Mouse (Mus musculus): ENCODE data around the gene Ryr1.
"Not testable (repeated sequence)": the region's sequence is repeated elsewhere in the genome, so short reads cannot be mapped to it uniquely, and the experiment has no call there.

Ryr1 gene

DNA sequence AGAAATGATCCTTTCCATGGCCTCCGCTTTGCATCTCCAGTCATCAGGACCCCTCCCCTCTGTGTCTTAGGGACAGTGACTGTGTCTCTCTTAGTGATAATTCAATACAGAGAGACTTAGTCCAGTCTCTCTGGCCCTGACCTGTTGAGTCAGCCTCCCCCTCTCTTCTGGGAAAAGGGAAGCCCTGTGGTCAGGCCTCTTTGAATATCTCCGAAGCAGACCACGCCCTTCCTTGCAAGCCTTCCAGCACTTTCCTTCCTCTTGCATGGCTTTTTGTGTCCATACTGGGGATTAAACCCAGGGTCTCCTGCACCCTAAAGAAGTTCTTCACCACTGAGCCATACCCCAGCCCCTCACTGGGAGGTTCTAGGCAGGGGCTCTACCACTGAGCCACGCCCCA, 19.0 kb upstream of the Ryr1 start:
- peak; percentile 61 for DNase-seq

DNA sequence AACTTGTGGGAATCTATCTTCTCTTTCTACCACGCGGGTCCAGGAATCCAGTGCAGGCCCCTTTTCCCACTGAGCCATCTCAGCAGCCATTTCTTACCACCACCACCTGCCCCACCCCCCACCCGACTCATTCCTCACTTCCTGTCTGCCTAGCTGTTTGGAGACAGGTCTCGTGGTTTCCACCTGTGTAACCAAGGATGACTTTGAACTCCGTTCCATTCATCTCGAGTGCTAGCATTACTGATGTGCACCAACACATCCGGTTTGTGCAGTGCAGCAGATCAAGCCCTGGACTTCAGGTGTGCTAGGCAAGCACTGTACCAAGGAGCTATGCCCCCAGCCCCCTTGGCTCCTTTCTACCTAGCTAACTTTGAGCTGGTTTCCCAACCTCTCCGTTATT, 16.4 kb upstream of the Ryr1 start:
- DNase-seq: no peak

DNA sequence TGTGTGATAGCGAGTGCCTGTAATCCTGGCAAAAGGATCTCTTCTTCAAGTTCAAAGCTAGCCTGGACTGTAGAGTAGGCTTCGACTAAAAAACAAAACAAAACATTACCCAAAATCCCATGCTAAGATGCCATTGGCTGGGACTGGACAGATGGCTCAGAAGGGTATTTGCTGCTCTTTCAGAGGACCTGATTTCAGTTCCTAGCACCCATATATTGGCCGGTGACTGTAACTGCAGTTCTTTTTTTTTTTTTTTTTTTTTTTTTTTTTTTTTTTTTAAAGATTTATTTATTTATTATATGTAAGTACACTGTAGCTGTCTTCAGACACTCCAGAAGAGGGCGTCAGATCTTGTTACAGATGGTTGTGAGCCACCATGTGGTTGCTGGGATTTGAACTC, 14.3 kb upstream of the Ryr1 start:
- not testable (repeated sequence) for DNase-seq

DNA sequence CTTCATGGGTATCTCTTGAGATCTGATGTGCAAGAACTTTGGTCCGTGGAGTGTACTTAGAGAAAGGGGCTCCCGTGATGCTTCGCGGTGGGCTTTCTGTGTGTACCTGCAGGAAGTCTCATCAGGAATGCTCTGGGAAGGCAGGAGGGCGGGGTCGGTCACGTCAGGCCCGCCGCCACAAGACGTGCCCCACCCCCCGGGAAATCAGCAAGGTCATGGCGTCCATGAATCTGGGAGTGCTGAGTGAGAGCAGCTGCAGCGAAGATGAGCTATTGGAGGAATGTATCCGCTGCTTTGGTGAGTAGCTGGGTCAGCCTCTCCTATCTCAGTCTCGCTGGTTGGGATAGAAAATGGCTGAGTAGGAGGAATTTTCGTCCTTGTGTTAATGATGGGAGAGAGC, 12.4 kb upstream of the Ryr1 start:
- no peak for DNase-seq

DNA sequence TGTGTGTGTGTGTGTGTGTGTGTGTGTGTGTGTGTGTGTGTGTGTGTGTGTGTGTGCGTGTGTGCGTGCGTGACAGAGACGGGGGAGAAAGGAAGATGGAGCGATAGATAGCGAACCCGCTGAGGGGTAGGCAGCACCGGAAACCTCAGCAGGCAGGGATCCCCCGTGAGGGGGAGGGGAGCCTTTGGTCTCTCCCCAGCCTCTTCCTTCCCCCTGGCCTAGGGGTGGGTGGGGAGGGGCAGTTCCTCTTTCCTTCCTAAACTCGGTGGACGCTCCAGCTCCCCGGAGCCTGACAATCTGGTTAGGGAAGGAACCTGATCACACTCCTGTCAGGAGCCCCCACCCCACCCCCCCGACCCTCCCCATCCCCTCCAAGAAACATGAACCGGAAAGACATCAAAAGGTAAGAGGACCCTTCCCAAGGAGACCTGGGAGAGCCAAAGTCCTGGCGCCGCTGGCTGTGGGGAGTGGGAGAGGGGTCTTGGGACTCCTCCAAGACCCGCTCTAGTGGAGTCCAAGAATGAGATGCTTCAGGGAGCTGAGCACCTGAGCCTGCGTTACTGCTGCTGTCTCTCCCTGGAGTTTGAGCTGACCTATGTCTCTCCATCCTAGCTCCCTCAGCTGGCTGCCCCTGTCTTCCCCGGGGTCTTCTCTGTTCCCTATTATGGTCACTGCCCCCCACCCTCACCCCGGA, 9.9 kb upstream of the Ryr1 start, which contains the start of gene Rasgrp4:
Rasgrp4 (plus strand) TSS at position 159 of the 694 bp plus-strand sequence.
- peak; percentile 49 for DNase-seq

DNA sequence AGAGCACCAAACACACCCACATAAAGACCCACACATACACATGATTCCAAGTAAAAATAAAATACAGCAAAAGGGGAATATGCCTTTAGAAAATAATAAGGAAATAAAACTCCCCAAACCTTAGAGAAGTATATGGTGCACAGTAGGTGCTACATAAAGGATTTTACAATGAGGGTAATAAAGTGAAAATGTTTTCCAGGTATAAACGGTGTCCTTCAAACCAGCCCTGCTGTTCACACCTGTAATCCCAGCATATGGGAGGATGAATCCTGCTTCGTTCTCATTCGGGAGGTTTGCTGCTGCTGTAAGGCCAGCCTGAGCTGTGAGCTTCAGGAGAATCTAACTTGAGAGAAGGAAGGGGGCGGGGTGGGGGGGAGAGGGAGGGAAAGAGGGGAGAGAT, 9.3 kb upstream of the Ryr1 start:
- DNase-seq: no peak

DNA sequence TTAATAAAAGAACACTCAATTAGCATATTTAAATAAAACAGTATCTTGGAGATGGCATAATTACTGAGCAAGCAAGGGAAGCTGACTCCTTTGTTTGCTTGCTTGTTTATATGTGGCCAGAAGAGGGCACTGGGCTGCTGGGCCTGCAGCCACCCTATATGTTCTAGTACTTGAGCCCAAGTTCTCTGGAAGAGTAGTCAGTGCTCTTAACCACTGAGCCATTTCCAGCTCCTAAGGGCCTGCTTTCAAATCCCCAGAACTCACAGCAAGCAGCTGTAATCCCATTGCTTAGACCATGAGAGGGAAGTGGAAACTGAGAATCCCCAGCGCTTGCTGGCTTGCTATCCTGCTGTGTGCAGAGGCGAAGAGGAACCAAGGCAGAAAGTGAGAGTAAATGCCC, 3.7 kb upstream of the Ryr1 start:
- peak; percentile 26 for DNase-seq

DNA sequence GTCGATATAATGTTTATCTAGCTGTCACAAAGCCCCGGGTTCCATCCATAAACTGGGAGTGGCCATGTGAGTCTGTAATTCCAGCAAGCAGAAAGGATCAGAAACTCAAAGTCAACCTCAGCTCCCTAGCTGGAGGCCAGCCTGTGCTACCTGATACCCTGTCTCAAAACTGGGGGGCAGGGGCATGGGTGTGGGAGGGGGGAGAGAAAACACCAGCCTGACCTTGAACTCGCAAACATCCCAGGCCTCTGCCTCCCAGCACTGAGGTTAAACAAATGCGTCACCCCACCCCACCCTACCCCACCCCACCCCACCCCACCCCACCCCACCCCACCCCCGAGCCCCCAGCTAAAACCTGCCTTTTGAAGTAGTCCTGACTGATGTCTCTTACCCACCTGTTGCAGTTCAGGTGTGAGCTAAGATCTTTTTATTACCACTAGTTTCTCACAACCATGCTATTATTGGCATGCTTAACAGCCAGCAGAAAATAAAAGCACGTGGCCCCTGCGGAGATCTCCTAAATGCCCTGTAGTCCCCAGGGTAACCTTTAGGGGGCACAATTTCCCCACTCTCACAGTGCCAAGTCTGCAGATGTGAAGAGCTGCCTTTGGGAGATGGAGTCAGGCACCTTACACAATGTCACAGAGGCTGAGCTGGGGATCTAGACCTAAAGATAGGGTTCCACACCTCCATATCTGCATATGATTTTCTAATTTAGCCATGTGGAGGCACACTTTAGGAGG, 1.4 kb upstream of the Ryr1 start:
- DNase-seq: peak; percentile 88

DNA sequence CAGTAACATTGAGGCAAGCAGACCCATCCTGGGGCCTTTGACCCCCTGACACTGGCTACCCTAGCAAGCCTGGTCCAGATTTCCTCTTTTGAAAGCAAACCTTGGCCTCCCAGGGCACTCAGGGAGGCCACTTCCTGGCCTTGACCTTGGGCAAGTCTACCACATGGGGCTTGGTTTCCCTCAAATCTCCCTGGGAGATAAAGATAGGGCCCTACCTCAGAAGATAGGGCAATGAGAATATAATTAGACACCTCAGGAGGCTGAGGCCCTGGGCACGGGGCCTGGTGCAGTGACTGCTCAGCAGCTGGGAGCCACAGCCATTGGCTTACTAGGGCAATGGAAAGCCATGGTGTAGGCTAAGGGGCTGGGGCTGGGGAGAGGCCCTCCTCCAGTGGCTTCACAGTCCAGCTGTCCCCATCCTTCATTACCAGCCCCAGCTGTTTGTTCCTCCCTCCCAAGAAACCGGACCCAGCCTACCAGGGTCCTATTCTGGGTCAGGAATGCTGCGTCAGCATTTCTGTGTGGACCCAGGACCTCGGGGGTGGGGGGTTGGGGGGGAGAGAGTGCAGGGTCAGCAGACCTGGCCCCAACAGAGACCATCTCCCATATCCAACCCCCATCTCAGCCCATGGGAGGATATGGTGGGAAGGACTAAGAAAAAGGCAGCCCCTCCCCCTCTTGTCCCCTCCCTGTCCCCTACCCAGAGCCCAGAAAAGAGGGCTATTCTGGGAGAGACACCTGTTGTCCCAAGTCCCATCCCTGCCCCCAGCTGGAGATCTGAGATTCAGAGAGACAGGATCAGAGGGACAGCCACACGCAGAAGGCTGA, 1.2 kb downstream of the Ryr1 start:
- DNase-seq: no peak

DNA sequence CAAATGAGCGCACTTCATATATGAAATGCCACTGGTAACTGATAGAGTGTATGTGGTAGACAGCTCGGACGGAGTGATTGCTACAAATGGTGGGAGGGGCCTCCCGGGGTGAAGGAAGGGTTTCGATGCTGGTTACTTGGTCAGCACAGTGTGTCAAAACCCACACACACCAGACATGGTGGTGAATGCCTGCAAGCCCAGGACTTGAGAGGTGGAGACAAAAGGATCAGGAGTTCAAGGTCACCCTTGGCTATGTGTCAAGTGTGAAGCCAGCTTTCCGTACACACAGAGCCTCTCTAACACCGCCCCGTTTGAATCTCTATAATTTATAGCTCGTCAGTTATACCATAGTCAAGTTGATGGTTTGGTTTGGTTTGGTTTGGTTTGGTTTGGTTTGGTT, 2.2 kb downstream of the Ryr1 start:
- DNase-seq: no peak

DNA sequence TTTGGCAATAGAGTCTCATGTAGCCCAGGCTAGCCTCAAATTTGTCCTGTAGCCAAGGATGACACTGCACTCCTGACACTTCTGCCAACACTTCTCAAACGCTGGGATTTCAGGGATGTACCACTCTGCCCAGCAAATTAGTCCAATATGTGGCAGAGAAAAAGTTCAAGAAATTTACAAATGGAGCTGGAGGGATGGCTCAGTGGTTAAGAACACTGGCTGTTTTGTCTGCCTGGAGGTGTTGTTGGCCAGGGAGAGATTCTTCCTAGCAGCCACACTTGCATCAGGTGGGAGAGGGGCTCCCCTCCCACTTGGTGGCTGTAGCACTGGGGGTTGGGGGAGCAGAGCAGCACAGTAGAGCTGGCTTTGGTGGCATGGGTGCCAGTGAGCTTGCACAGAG, 5.5 kb downstream of the Ryr1 start:
- no peak for DNase-seq

DNA sequence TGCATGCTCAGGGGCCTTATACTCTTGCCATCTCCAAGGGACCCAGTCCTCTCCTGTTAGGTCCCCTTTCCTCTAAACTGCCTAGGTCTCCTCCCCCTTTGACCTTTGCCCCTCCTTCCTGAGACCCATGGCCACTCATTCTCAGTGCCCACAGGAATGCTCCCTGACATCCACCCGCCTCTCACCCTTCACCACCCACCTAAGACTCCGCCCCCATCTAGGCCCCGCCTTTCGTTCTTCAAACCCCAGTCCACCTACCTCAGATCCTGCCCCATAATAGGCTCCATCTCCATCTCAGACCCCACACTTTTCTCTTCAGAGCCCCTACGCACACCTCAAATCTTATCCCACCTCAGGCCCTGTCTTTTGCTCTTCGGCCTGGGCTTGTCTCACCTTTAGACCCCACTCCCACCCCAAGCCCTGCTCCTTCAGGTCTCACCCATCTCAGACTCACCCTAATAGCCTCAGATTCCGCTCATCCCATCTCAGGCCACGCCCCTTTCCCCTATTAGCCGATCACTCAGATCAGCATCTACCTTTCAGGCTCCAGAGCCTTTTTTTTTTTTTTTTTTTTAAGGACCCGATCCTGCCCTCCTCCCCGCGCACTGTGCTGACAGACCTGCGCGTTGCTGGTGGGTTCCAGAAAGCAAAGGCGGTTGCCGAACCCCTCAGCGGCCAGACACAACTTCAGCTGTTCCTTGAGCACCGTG, 6.7 kb downstream of the Ryr1 start:
- no peak for DNase-seq

DNA sequence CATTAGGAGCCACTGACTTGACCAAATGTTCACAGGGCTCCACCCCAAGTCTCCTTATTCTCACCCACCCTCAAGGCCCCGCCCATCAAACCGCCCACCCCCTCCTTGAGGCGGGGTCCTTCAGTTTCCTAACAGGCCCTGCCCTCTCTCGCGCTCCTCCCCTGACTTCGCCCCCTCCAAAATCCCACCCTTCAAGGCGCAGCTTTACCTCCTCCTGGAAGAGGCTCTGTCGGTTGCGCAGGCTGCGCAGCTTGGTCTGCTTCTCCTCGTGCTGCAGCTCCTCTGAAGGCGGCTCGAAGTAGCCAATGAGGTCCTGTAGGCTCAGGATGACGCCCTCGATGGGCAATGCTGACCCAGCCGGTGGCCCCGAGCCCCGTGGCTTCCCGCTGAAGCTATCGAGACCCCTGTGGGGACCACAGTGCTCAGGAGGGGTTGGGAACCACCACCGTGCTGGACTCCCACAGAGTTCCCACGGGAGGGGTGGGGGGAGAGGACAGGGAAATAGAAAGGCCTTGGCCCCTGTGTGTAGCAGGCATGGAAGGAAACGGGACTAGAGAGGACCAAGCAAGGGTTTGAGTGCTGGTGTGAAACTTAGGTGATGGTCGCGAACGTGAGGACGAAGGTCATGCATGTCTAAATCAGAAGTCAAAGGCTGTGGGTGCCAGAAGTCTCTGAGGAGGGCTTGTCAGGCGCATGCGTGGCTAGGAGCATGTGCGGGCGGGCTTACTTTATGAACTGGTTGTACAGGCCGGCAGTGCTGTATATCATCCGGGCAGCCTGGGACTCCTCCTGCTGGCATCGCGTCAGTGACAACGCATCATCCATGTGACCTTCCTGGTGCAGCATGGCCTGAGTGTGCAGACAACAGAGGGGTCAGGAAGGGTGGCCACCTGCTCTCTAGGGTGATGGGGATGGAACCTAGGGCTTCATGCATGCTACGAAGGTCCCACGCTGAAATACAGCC, 15.7 kb downstream of the Ryr1 start:
- peak; percentile 70 for DNase-seq

DNA sequence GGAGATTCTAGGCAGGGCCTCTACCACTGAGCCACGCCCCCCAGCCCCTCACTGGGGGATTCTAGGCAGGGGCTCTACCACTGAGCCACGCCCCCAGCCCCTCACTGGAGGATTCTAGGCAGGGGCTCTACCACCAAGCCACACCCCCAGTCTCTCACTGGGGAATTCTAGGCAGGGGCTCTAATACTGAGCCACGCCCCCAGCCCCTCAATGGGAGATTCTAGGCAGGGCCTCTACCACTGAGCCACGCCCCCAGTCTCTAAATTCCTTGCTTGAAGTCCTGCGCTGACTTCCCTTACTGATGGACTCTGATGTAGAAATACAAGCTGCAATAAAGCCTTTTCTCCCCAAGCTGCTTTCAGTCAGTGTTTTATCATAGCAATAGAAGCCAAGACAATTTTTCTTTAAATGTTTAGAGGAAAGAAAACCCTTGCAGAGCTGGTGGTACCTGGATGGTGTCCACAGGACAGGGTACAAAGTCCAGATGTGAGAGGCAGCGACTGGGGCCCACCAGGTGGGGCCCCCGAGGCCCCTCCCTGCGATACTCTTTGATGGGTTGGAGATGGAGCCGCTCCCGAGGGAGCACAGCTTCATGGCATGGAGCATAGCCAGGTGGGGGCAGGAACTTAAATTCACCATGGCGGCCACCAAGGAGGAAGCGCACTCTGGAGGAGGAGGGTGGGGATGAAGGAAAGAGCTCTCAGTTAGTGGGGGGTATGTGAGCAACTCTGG, 23.5 kb downstream of the Ryr1 start:
- no peak for DNase-seq

DNA sequence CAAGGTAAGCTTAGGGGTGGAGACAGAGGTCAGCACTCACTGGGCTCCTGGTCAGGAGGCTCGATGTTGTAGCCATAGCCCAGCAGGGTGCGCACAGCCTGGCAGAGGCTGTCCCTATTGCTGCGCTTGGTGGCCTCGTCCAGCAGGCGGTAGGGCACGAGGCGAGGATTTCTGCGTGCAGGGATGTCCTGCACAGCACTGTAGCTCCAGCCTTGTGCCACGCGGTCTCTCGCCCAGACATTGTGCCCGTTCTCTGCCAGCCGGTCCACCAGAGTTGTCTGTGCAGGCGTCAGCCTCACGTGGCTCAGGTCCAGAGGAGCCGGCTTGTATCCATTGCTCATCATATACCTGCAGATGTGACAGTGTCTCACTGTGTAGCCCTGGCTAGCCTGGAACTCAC, 27.8 kb downstream of the Ryr1 start:
- no peak for DNase-seq

DNA sequence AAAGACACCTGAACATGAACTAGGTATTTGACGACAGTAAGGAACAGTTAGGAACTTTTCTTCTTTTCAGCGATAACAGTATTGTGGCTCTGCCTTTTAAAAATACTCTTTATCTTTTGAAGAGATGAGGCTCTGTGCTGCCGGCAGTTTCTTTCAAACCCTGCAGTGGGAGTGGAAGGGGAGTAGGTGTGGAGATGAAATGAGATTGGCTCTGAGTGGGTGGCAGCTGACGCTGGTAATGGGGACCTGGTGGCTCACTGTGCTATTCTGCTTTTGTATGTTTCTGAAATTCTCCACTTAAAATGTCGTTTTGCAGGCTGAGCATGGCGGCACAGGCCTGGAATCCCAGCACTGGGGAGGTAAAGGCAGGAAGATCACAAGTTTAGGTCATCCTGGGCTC, 36.2 kb downstream of the Ryr1 start:
- no peak for DNase-seq

DNA sequence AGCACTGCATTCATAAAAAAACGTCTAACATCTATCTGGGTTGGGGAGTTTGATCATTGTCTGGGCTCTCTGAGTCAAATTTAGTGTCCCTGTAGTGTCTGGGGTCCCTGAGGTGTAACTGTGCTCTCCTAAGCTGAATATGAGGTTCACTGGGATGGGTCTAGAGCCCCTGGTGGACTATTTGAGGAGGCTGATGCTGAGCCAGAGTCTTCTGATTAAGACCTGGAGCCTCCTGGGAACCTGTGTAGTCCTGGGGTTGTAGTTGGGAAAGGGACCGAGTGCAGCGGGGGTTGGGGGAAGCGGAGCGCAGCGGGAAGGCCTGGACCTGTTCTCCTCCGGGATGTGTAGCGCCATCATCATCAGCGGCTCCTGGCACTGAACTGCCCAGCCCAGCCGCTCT, 38.1 kb downstream of the Ryr1 start:
- DNase-seq: no peak

DNA sequence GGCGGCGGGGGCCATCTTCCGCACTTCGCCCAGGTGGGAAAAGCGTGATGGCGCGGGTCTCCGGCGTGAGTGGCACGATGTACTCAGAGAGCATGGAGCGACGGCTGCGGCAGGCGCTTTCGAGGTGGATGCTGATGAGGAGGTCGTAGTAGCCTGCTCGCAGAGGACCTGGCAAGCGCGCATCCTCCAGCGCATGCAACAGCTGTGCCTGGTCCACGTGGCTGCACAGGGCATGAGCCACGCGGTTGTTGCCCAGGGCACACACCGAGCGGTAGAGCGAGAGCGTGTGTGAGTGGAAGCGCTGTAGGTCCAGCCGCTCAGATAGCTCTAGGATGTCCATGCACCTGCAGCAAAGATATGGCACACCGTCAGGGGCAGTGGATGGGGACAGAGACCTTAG, 39.0 kb downstream of the Ryr1 start:
- DNase-seq: no peak

DNA sequence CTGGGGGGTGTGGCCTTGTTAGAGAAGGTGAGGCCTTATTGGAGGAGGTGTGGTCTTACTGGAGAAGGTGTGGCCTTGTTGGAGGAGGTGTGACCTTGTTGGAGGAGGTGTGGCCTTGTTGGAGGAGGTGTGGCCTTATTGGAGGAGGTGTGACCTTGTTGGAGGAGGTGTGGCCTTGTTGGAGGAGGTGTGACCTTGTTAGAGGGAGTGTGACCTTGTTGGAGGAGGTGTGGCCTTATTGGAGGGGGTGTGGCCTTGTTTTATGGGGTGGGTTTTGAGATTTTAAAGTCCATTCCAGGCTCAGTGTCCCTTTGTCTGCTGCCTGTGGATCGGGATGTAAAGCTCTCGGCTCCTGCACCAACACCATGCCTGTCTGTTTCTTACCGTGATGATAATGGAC, 40.6 kb downstream of the Ryr1 start:
- DNase-seq: no peak

DNA sequence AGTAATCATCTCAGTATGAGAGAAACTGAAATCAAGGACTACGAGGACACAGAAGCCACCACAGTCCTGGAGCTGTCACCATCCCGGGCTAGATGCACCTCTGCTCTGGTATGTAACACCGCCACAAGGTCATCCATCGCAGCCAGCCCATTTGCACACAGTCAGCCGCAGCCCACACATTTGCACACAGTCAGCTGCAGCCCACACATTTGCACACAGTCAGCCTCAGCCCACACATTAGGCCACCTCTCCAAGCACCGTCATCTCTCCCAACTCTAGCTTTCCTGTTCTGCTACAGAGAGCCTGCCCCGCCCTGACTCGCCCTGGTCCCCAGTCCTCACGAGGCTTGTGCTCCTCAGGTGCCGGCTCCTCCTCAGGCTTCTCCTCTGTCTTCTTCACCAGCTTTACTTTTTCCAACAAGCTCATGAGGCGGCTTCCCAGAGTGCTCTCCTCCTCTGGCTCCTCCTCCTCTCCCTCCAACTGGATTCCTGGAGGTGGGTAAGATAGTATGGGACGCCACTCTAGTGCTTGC, 45.5 kb downstream of the Ryr1 start:
- DNase-seq: no peak

DNA sequence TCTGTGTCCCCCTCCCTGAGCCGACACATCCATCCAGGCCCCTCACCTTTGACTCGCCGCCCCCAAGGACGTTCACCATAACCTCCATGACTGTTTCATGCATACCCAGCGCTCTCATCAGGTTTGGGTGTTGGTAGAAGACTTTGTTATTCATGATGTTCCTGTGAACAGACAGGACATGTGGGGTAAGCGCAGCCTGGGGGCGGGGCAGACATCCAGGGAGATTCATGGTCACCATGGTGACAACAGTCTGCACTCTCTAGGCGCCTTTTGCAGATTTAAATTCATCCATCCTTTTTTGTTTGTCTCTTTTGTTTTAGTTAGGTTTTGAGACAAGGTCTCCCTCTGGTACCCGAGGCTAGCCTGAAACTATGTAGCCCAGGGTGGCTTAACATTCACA, 48.0 kb downstream of the Ryr1 start:
- DNase-seq: no peak

All from lung, postnatal 36 days (tissue).